Mouse (Mus musculus) macrophage (primary cell): ENCODE data around the gene Mat2a. TPM values are rescaled to one million over a fixed set of nuclear protein-coding genes. Genes with fewer than 3 reads are reported as not detected.
"Not testable (repeated sequence)": the region's sequence is repeated elsewhere in the genome, so short reads cannot be mapped to it uniquely, and the experiment has no call there.

Experiments
- H3K27ac ChIP-seq: fragments of 350-480 bp; formaldehyde crosslinking; 2 replicates; pipeline ENCODE4 v1.9.0; 2021
- H3K36me3 ChIP-seq: fragments of 350-480 bp; formaldehyde crosslinking; 2 replicates; pipeline ENCODE4 v1.9.0; 2021; ENCODE audit errors: inconsistent target
- H3K4me3 ChIP-seq: fragments of 350-480 bp; formaldehyde crosslinking; 2 replicates; pipeline ENCODE4 v1.9.0; 2021; ENCODE audit errors: inconsistent target
- H3K79me2 ChIP-seq: fragments of 350-480 bp; formaldehyde crosslinking; 2 replicates; pipeline ENCODE4 v1.9.0; 2021; ENCODE audit errors: inconsistent target
- WGBS: methylation state at CpG from one replicate; pipeline ENCODE4 v1.1.7; 2026; ENCODE audit warnings: inconsistent platforms; ENCODE audit not compliant: missing documents; 5-methylcytosine and 5-hydroxymethylcytosine counted together
- polyA plus RNA-seq: library from polyadenylated mRNA; stranded (reverse); fragments of 250-400 nt; gene quantifications from 3 replicates; pipeline ENCODE4 v1.2.4, GENCODE M21; 2018; ENCODE audit warnings: inconsistent platforms

The Mat2a gene
- polyA plus RNA-seq, 1 experiment from 2014 or later = 98.5 TPM

DNA sequence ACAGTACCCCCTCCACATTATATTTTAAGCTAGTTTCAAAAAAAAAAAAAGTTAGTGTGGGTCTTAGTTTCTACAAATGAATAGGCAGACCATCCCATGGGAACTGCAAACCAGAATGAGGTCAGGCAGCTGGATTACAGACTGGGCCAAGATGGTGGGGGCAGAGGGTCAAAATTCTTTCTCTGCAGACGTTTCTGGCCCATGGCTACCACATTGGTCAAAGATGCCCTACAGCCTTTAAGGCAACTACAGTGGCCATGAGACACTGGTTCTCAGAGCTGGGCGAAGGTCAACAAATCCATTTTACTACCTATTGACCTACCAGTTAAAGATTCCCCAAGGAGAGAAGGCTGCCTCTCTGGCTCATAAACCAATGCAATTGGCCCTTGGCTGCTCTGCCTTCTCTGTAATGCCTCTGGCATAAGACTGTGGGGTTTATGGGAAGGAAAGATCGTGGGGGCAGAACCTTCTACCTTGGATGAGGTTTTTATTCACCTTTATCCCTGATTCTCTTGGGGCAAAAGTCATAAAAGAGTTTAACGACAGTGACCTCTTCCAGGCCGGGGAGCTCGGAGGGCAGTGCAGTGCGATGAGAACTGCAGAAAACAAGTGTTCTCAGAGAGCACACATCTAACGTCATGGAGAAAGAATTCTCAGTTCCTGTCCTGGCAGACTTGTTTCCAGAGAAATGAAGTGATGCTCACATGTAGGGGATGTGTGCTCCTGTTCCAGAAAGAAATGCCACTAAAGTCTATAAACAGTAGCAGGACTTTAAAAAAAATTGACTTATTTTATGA lies 26.2 kb upstream of the Mat2a start:
- no peak overlapping the region for H3K27ac ChIP-seq
- no peak overlapping the region for H3K4me3 ChIP-seq
- H3K79me2 ChIP-seq = no peaks in the 10 kb centered on the region
- WGBS = 88% methylated on average over 8 of the region's 8 CpGs
- no peaks in the 10 kb centered on the region for H3K36me3 ChIP-seq

DNA sequence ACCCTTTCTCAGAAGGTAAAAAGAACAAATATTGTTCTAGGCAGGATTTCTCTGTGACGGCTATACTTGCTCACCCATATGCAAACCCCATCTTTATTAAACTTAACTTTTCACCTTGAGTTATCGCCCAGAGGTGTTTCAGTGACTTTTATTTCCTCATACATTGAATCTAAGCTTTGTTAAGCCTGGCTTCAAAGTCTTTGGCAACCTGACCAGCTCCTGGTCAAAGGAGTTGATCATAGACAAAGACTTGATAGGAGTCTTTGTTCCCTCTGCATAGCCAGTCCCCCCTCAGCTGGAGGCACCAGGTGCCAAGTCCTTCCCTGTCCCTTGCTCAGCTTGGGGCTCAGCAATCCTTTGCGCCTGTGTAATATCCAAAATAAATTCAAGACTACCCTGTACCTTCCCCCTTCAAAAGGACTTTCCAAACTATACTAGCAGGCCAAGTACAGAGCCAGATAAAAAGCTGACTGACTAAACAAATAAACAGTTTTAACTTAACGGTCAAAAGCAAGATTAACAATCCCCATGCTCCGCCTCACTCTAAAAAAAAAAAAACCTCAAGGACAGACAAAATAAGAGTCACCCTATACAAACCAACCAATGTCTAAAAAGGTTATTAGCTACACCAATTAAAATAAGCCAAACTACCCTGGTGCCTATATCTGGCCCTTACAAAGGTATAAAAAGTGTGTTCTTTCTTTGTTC lies 23.3 kb upstream of the Mat2a start:
- H3K4me3 ChIP-seq, H3K36me3 ChIP-seq, H3K27ac ChIP-seq, H3K79me2 ChIP-seq: not testable (repeated sequence)
- WGBS = 94% methylated on average over 4 of the region's 5 CpGs

GRCm38 (mm10) chr6:72460036-72460801 lies 20.9 kb upstream of the Mat2a start:
- Histone ChIP-seq H3K27ac (no peak overlapping the region), H3K36me3 (no peaks in the 10 kb centered on the region), H3K79me2 (no peaks in the 10 kb centered on the region), H3K4me3 (no peak overlapping the region)
- 83% methylated on average over 9 of the region's 9 CpGs for WGBS

DNA sequence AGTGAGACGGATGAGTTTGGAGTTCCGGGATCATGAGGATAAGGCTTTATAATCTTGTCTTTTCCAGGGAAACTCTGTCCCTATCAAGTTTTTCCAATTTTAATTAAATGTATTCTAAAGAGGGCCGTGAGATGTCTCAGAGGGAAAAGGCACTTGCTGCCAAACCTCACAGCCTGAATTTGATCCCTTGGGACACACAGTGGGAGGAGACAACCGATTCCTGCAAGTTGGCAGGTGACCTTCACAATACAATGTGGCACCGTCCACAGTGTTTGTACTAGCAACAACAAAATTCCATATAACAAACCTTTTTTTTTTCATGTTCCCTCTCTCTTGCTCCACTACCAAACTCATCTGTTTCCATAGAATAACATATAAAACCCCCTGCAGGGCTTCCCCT lies 19.6 kb upstream of the Mat2a start:
- no peak overlapping the region for H3K4me3 ChIP-seq
- no peaks in the 10 kb centered on the region for H3K36me3 ChIP-seq
- H3K27ac ChIP-seq = no peak overlapping the region
- H3K79me2 ChIP-seq = no peaks in the 10 kb centered on the region
- WGBS = 94% methylated on average over 5 of the region's 5 CpGs

DNA sequence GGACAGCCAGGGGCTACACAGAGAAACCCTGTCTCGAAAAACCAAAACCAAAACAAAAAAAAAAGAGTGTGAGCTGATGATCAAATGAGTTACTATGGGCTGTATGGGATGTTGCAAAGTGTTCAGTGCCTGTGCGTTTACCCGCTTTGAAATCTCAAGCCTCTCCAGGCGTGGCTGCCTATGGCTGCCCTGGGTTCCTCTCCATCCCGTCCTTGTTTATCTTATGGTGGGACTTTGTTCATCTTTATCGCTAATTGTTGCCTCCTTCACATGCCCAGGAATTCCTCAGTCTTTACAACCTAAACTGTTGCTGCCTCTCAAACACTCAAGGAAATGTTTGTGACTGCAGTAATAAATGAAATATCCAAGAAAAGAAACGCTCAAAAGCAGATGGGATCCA lies 19.1 kb upstream of the Mat2a start:
- no peaks in the 10 kb centered on the region for H3K36me3 ChIP-seq
- no peak overlapping the region for H3K4me3 ChIP-seq
- no peak overlapping the region for H3K27ac ChIP-seq
- H3K79me2 ChIP-seq = no peaks in the 10 kb centered on the region
- 99% methylated on average over 7 of the region's 7 CpGs for WGBS

DNA sequence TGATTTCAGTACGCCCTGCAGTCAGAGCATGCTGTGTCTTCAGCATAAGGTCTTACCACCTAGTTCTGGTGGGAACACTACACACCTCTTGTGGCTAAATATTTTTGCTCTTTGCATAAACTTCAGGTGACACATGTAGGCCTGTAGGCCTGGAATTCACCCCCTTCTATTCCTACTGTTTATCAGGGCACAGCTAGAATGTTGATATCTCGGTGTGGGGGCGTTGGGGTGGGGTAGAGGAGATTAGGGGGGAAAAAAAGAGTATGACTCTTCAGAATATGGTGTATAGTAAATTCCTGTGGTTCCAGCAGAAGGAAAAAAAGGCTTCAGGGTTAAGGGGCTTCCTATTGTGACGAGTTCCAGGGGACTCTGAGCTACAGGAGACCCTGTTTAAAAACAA lies 17.2 kb upstream of the Mat2a start:
- WGBS = 93% methylated on average over 4 of the region's 4 CpGs
- Histone ChIP-seq H3K4me3 (no peak overlapping the region), H3K27ac (no peak overlapping the region), H3K79me2 (no peaks in the 10 kb centered on the region), H3K36me3 (no peaks in the 10 kb centered on the region)

DNA sequence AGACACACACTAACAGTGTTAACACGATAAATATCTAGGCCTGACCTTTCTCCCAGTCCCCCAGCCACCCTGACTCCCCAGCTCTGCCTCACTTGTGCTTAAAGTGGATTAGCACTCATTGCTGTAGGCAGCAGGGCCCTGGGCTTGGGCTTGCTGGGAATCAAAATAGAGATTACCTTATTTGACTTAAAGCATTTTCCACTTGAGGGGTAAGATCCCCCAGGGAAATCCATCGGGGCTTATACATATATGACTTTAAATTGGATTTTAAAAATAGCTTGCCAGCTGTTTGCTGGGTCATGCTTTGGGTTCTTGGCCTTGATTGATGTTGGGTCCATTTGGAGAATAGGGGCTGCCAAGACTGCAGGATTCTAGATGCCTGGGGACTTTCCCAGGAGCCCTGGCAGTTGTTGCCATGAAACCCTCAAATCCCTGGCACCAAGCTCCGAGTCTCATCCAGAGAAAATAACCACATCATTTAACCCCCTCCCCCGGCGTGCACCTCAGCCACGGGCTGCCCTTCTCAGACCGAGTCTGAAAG lies 15.5 kb upstream of the Mat2a start:
- no peaks in the 10 kb centered on the region for H3K79me2 ChIP-seq
- no peak overlapping the region for H3K4me3 ChIP-seq
- H3K36me3 ChIP-seq = no peaks in the 10 kb centered on the region
- WGBS = 91% methylated on average over 7 of the region's 7 CpGs
- H3K27ac ChIP-seq = no peak overlapping the region

DNA sequence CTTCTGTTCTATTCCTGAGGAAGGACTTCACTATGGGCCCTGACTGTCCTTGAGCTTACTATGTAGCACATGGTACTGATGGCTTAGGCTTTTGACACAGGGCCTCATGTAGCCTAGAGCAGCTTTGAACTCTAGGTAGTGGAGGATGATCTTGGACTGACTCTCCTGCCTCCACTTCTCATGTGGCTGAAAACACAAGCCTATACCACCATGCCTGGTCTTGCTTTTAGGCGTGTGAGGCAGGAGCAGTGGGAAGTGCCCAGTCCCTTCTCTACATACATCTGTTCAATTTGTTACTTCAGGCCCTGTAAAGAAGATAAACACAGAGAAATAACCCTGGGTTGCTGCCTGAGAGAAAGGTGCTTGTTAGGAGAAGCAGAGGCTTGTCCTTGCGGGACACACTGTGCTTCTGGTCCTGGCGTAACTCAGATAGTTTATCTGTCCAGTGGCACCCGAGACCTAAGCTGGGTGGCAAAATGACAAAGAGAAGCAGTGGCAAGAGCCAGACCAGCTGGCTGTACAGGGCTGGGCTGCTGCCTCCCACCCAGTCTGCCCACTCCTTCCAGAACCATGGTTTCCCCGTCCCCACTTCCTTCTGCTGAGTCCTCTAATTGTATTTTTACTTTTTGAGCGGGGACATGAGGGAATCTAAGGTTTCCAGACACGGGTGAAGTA lies 14.9 kb upstream of the Mat2a start:
- WGBS = 91% methylated on average over 7 of the region's 7 CpGs
- Histone ChIP-seq H3K79me2 (no peaks in the 10 kb centered on the region), H3K36me3 (no peaks in the 10 kb centered on the region), H3K4me3 (no peak overlapping the region), H3K27ac (no peak overlapping the region)

GRCm38 (mm10) chr6:72453578-72453977 lies 14.2 kb upstream of the Mat2a start:
- no peak overlapping the region for H3K27ac ChIP-seq
- no peak overlapping the region for H3K4me3 ChIP-seq
- H3K79me2 ChIP-seq = no peaks in the 10 kb centered on the region
- WGBS = 94% methylated on average over 3 of the region's 3 CpGs
- H3K36me3 ChIP-seq = no peaks in the 10 kb centered on the region

- H3K79me2 ChIP-seq = no peaks in the 10 kb centered on the region
- no peaks in the 10 kb centered on the region for H3K36me3 ChIP-seq
- H3K4me3 ChIP-seq = no peak overlapping the region
- H3K27ac ChIP-seq = no peak overlapping the region
- 92% methylated on average over 2 of the region's 2 CpGs for WGBS
These were observed 13.0 kb upstream of the Mat2a start for GRCm38 (mm10) chr6:72452329-72452728.

DNA sequence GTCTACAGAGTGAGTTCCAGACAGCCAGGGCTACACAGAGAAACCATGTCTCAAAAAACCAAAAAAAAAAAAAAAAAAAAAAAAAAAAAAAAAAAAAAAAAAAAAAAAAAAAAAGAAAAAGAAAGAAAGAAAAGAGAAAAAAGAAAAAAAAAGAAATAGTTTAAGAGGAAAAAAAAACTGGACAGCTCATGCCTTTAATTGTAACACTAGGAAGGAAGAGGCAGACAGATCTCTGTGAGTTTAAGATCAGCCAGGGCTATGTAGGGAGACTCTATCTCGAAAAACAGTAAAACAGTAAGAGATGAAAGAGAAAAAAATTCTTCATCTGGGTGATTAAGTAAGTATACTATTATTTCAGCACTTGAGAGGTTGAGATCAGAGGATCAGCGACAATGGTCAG lies 12.4 kb upstream of the Mat2a start:
- not testable (repeated sequence) for H3K36me3 ChIP-seq, H3K27ac ChIP-seq, H3K79me2 ChIP-seq, H3K4me3 ChIP-seq
- WGBS = 95% methylated on average over 2 of the region's 2 CpGs

- Histone ChIP-seq H3K36me3 (no peaks in the 10 kb centered on the region), H3K27ac (no peak overlapping the region), H3K4me3 (no peak overlapping the region), H3K79me2 (no peaks in the 10 kb centered on the region)
- WGBS = 100% methylated on average over 2 of the region's 2 CpGs
These were observed 8.1 kb upstream of the Mat2a start for GRCm38 (mm10) chr6:72447487-72447886.

DNA sequence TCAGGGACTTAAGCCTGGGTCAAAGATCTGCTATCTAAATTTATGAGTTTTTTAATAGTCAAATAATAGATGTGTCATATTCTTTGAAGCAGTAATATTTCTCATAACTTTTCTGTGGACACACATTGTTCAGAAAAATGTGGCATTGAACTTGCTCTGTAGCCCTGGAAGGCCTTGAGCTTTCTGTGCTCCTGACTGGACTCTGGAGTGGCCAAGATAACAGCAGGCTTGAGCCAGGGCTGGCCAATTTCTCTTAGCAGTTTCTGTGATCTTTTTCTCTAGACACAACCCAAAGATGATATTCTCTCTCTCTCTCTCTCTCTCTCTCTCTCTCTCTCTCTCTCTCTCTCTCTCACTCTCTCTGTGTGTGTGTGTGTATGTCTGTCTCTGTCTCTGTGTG lies 5.7 kb upstream of the Mat2a start:
- H3K79me2 ChIP-seq = no peaks in the 10 kb centered on the region
- H3K4me3 ChIP-seq = no peak overlapping the region
- H3K36me3 ChIP-seq = no peaks in the 10 kb centered on the region
- no peak overlapping the region for H3K27ac ChIP-seq

DNA sequence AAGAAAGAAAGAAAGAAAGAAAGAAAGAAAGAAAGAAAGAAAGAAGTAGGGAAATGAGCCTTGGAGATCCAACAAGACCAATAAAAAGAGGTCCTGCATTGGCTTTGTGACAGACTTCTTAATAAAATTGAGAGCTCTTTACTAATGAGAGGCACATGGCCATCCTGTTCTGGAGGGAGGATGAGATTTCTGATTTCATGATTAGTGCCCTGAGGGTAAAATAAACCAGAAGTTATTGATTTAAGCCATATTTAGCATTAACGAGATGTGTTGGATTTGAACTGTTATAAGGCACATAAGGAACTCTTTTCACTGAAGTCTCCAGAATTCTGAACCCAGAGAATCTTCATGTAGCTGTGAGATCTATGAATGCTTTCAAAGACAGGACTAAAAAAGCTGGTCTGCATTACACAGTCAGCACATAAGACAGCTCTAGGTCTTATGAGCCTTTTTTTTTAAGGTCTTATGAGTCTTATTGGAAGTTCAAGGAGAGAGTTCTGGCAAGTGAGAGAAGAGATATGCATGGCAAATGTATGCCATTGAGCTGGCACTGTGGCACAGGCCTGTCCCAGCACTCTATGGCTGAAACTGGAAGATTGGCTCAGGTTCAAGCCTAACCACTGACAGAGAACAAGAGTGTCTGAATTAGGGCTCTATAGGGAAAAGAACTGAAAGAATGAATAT lies 3.7 kb upstream of the Mat2a start:
- H3K4me3 ChIP-seq = no peak overlapping the region
- H3K27ac ChIP-seq = no peak overlapping the region
- no peaks in the 10 kb centered on the region for H3K36me3 ChIP-seq
- H3K79me2 ChIP-seq = peaks cover 10% of the 10 kb centered on the region
- 100% methylated on average over 1 of the region's 1 CpGs for WGBS
